Mouse (Mus musculus) kidney, embryonic 15.5 days (tissue): Measurements from ENCODE around the gene Abl2. TPM values are rescaled to one million over a fixed set of nuclear protein-coding genes. Genes with fewer than 3 reads are reported as not detected.

Experiments used
- ATAC-seq: fragments of 200-750 bp; cut with Nextera tagmentation; replicated peaks from 2 replicates; pipeline ENCODE4 v1.8.0; 2017; ENCODE audit warnings: moderate TSS enrichment; ENCODE audit not compliant: low FRiP score
- H3K27ac ChIP-seq: fragments of 300-500 bp; sonication (generic); 2 replicates; pipeline ENCODE4 v1.5.1; 2015; ENCODE audit warnings: mild to moderate bottlenecking, inconsistent platforms
- H3K27me3 ChIP-seq: fragments of 300-500 bp; sonication (generic); 2 replicates; pipeline ENCODE4 v1.6.1; 2015; ENCODE audit warnings: inconsistent platforms
- H3K36me3 ChIP-seq: fragments of 300-500 bp; sonication (generic); 2 replicates; pipeline ENCODE4 v1.6.1; 2015; ENCODE audit warnings: inconsistent platforms
- H3K4me1 ChIP-seq: fragments of 300-500 bp; sonication (generic); 2 replicates; pipeline ENCODE4 v1.6.1; 2015; ENCODE audit warnings: inconsistent platforms
- H3K4me2 ChIP-seq: fragments of 300-500 bp; sonication (generic); 2 replicates; pipeline ENCODE4 v1.6.1; 2015; ENCODE audit warnings: moderate library complexity, mild to moderate bottlenecking, inconsistent platforms
- H3K4me3 ChIP-seq: fragments of 300-500 bp; sonication (generic); replicated peaks from 2 replicates; pipeline ENCODE4 v1.5.1; 2015; ENCODE audit warnings: mild to moderate bottlenecking, inconsistent platforms
- H3K9ac ChIP-seq: fragments of 300-500 bp; sonication (generic); 2 replicates; pipeline ENCODE4 v1.6.1; 2015; ENCODE audit warnings: mild to moderate bottlenecking, inconsistent platforms
- H3K9me3 ChIP-seq: fragments of 300-500 bp; sonication (generic); replicated peaks from 2 replicates; pipeline ENCODE4 v1.6.1; 2016; ENCODE audit warnings: inconsistent platforms
- WGBS: fragments of 180-500 bp; shearing (Covaris S2); methylation state at CpG from one replicate; pipeline ENCODE4 v1.1.7; 2015; ENCODE audit warnings: mixed read lengths; 5-methylcytosine and 5-hydroxymethylcytosine counted together
- polyA plus RNA-seq: library from polyadenylated mRNA; unstranded; fragments of >200 nt; fragmentation: Nextera tagmentation; extraction: Ambion mirVana; gene quantifications from 2 replicates; pipeline ENCODE4 v1.2.1, GENCODE M21; 2015

Abl2 gene
- polyA plus RNA-seq, 1 experiment from 2014 or later: 5.2 TPM

- Histone ChIP-seq H3K9me3 (no peaks in the 10 kb centered on the region), H3K4me2 (no peak overlapping the region), H3K27me3 (no peaks in the 10 kb centered on the region), H3K4me1 (no peaks in the 10 kb centered on the region), H3K9ac (no peak overlapping the region), H3K4me3 (no peak overlapping the region), H3K27ac (no peak overlapping the region), H3K36me3 (peaks cover 4% of the 10 kb centered on the region; the same call in 1 of the 2 replicates)
- no peak for ATAC-seq
- WGBS: 19% methylated on average over 1 of the region's 1 CpGs
Measured at GRCm38 (mm10) chr1:156590357-156590756, 31.8 kb downstream of the Abl2 start.

GRCm38 (mm10) chr1:156593267-156593666 lies 34.7 kb downstream of the Abl2 start:
- 70% methylated on average over 5 of the region's 5 CpGs for WGBS
- ATAC-seq: no peak
- H3K27me3 ChIP-seq: no peaks in the 10 kb centered on the region
- H3K27ac ChIP-seq: no peak overlapping the region
- H3K9ac ChIP-seq: no peak overlapping the region
- no peaks in the 10 kb centered on the region for H3K9me3 ChIP-seq
- H3K4me3 ChIP-seq: no peak overlapping the region
- H3K4me2 ChIP-seq: no peak overlapping the region
- peaks cover 4% of the 10 kb centered on the region; the same call in 1 of the 2 replicates for H3K36me3 ChIP-seq
- 0 out of 2 replicates have a peak, but pooled peaks cover 3% of the 10 kb centered on the region for H3K4me1 ChIP-seq

- Histone ChIP-seq H3K4me1 (0 out of 2 replicates have a peak, but pooled peaks cover 3% of the 10 kb centered on the region), H3K36me3 (no peaks in the 10 kb centered on the region), H3K4me2 (no peak overlapping the region), H3K27me3 (no peaks in the 10 kb centered on the region), H3K4me3 (no peak overlapping the region), H3K9ac (no peak overlapping the region), H3K27ac (no peak overlapping the region), H3K9me3 (no peaks in the 10 kb centered on the region)
- WGBS: 61% methylated on average over 4 of the region's 4 CpGs
- peak; percentile 54; the same call in 1 of the 2 replicates for ATAC-seq
Measured at GRCm38 (mm10) chr1:156597089-156597488, 38.5 kb downstream of the Abl2 start.

DNA sequence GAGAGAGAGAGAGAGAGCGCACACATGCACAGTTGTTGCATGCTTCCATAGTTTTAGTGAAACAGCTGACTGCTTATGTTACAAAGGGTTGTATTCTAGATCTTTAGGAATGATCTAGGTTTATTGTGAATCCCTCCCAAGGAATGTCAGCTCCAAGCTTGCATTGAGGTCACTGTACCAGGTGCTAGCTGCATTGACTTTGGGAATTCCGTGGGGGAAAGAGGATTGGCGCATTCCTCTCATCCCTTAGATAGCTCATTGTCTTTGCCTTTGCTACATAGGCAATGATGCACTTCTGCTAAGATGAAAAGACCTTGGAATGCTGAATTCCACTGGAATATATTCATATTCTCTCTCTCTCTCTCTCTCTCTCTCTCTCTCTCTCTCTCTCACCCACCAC lies 44.0 kb downstream of the Abl2 start:
- H3K4me3 ChIP-seq: no peak overlapping the region
- H3K4me2 ChIP-seq: no peak overlapping the region
- no peaks in the 10 kb centered on the region for H3K27me3 ChIP-seq
- ATAC-seq: no peak
- H3K36me3 ChIP-seq: no peaks in the 10 kb centered on the region
- H3K9me3 ChIP-seq: no peaks in the 10 kb centered on the region
- H3K9ac ChIP-seq: no peak overlapping the region
- peaks cover 7% of the 10 kb centered on the region; the same call in 1 of the 2 replicates for H3K4me1 ChIP-seq
- 83% methylated on average over 3 of the region's 3 CpGs for WGBS
- no peak overlapping the region for H3K27ac ChIP-seq

GRCm38 (mm10) chr1:156605094-156605866 lies 46.7 kb downstream of the Abl2 start:
- ATAC-seq: peak; percentile 40; the same call in 1 of the 2 replicates
- Histone ChIP-seq H3K9me3 (no peaks in the 10 kb centered on the region), H3K9ac (no peak overlapping the region), H3K27me3 (no peaks in the 10 kb centered on the region), H3K36me3 (no peaks in the 10 kb centered on the region), H3K4me1 (peaks cover 14% of the 10 kb centered on the region; the same call in 1 of the 2 replicates), H3K27ac (no peak overlapping the region), H3K4me3 (no peak overlapping the region), H3K4me2 (no peak overlapping the region)
- WGBS: 64% methylated on average over 12 of the region's 12 CpGs

- no peak overlapping the region for H3K4me2 ChIP-seq
- no peak for ATAC-seq
- H3K27me3 ChIP-seq: no peaks in the 10 kb centered on the region
- no peak overlapping the region for H3K4me3 ChIP-seq
- H3K27ac ChIP-seq: no peak overlapping the region
- no peak overlapping the region for H3K9ac ChIP-seq
- 74% methylated on average over 2 of the region's 2 CpGs for WGBS
- H3K4me1 ChIP-seq: peaks cover 14% of the 10 kb centered on the region; the same call in 1 of the 2 replicates
- H3K9me3 ChIP-seq: no peaks in the 10 kb centered on the region
- H3K36me3 ChIP-seq: no peaks in the 10 kb centered on the region
Measured at GRCm38 (mm10) chr1:156605940-156606339, 47.4 kb downstream of the Abl2 start.

DNA sequence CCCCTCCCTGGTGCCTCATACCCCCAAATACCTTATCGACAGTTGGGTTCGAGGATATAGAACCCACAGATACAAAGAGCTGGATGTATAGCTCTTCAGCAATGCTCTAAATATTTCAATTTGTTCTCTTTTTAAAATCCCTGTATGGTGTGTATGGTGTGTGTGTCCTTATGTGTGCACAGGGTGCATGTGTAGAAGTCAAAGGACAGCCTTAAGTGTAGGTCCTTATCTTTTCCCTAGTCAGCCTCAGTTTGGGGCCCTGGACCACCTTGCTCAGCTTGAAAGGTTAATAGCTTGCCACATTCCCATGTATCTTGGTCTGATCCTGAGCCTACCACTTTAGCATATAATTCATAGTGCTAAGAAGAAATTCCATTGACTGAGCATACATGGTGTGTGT lies 49.9 kb downstream of the Abl2 start:
- H3K9ac ChIP-seq: no peak overlapping the region
- H3K27me3 ChIP-seq: no peaks in the 10 kb centered on the region
- H3K36me3 ChIP-seq: no peaks in the 10 kb centered on the region
- H3K27ac ChIP-seq: no peak overlapping the region
- H3K9me3 ChIP-seq: no peaks in the 10 kb centered on the region
- H3K4me1 ChIP-seq: peaks cover 20% of the 10 kb centered on the region
- no peak overlapping the region for H3K4me2 ChIP-seq
- ATAC-seq: no peak
- WGBS: 92% methylated on average over 2 of the region's 2 CpGs
- no peak overlapping the region for H3K4me3 ChIP-seq

DNA sequence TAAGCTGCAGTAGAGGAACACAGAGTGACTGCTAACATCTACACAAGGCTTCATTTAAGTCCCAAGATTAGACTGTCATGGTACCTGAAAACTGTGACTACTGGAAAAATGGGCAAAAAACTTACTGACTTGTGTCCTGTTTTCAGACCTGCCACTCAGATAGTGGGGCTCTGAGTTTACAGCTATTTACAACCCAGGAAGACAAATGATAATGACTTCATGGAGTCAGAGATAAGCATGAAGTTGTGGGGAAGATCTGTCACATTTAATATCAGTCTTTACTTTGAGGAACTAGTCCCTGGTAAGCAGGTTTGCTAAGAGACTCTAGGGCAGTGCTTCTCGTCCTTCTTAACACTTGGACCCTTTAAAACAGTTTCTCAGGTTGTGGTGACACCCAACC lies 51.7 kb downstream of the Abl2 start:
- no peaks in the 10 kb centered on the region for H3K36me3 ChIP-seq
- no peak overlapping the region for H3K27ac ChIP-seq
- H3K4me1 ChIP-seq: peaks cover 28% of the 10 kb centered on the region
- no peaks in the 10 kb centered on the region for H3K9me3 ChIP-seq
- 91% methylated on average over 1 of the region's 1 CpGs for WGBS
- no peak overlapping the region for H3K4me3 ChIP-seq
- no peak overlapping the region for H3K4me2 ChIP-seq
- H3K9ac ChIP-seq: no peak overlapping the region
- ATAC-seq: no peak
- no peaks in the 10 kb centered on the region for H3K27me3 ChIP-seq

DNA sequence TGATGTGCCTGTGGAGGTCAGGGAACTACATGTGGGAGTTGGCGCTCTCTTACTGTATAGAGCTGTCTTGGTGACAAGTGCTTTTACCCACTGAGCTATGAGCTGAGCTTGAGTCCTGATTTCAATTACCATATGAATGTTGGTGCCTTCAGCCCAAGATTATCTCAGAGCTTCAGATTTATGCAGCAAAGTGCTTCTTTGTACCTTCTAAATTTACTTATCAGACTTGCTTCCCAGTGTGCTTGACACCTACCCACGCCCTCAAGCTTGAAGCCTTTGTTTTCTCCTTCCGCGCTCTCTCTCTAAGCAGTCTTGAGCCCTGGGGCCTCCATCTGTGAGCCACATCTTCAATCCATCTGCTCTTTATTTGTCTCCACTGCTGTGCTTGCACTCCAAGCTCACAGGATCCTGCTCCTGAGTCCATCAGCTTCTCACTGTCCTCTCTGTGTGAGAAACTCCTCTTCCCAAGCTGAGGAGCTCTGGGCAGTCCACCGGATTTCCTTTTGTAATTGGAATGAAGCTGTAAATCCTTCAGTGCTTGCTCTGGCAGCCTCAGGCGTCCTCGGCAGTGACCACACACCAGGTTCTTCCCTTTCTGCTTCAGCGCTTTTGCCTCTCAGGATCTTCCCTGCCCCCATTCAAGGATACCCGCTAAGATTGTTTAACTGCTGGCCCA lies 55.4 kb downstream of the Abl2 start:
- Histone ChIP-seq H3K4me1 (peaks cover 48% of the 10 kb centered on the region), H3K4me2 (peak overlapping the region; percentile 36), H3K4me3 (no peak overlapping the region), H3K27ac (peak overlapping the region; percentile 92), H3K27me3 (no peaks in the 10 kb centered on the region), H3K9me3 (no peaks in the 10 kb centered on the region), H3K36me3 (no peaks in the 10 kb centered on the region), H3K9ac (0 out of 2 replicates have a peak overlapping the region, but pooled peaks have one; percentile 31)
- 17% methylated on average over 9 of the region's 9 CpGs for WGBS
- ATAC-seq: peak; percentile 75

DNA sequence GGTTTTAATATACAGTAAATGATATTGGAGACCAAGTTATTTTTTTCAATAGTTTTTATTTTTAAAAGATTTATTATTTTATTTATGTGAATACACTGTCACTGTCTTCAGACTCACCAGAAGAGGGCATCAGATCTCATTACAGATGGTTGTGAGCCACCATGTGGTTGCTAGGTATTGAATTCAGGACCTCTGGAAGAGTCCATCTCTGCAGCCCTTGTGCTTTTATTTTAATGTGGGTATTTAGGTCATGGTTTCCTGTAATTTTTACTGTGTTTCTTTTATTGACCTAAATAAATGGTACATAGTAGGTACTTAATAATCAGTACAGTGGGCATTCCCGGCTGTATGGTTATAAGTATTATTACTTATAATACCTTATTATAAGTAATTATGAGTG lies 56.1 kb downstream of the Abl2 start:
- no peaks in the 10 kb centered on the region for H3K9me3 ChIP-seq
- no peak overlapping the region for H3K27ac ChIP-seq
- H3K4me3 ChIP-seq: no peak overlapping the region
- 72% methylated on average over 1 of the region's 1 CpGs for WGBS
- peaks cover 40% of the 10 kb centered on the region for H3K4me1 ChIP-seq
- no peaks in the 10 kb centered on the region for H3K36me3 ChIP-seq
- 0 out of 2 replicates have a peak overlapping the region, but pooled peaks have one; percentile 55 for H3K4me2 ChIP-seq
- no peaks in the 10 kb centered on the region for H3K27me3 ChIP-seq
- H3K9ac ChIP-seq: no peak overlapping the region
- ATAC-seq: no peak

GRCm38 (mm10) chr1:156615381-156616133 lies 57.0 kb downstream of the Abl2 start:
- no peaks in the 10 kb centered on the region for H3K36me3 ChIP-seq
- no peaks in the 10 kb centered on the region for H3K27me3 ChIP-seq
- H3K4me1 ChIP-seq: peaks cover 46% of the 10 kb centered on the region
- peak overlapping the region; percentile 21 for H3K4me3 ChIP-seq
- H3K9me3 ChIP-seq: no peaks in the 10 kb centered on the region
- ATAC-seq: peak; percentile 81
- H3K27ac ChIP-seq: peak overlapping the region; percentile 71
- peak overlapping the region; percentile 55 for H3K4me2 ChIP-seq
- 0 out of 2 replicates have a peak overlapping the region, but pooled peaks have one; percentile 10 for H3K9ac ChIP-seq
- 14% methylated on average over 13 of the region's 13 CpGs for WGBS
